Mouse (Mus musculus): ENCODE data around the gene 6430531B16Rik.

The 6430531B16Rik gene

GRCm38 (mm10) chr7:139970216-139970919, 8.2 kb downstream of the 6430531B16Rik start:
- no peak for DNase-seq

GRCm38 (mm10) chr7:139969348-139970130, 9.0 kb downstream of the 6430531B16Rik start:
- DNase-seq: peak; percentile 55

DNA sequence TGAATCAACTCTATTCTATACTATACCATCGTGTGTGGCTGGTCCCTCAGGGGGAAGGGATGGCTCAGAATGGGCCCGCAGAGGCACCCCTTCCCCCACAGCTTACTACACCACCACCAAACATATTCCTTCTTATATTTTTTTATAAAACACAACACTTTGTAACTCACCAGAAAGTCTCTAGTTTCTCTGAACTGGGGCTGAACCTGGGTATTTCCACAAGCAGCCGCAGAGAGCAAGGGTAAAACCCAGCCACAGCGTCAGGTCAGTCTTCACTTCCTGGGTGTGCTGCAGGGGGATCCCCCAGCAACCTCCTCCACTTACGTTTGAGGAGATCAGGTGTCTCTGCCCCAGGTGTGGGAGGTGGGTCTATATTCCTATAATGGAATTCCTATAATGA, 10.1 kb downstream of the 6430531B16Rik start:
- DNase-seq: no peak

GRCm38 (mm10) chr7:139967175-139967574, 11.4 kb downstream of the 6430531B16Rik start:
- no peak for DNase-seq

DNA sequence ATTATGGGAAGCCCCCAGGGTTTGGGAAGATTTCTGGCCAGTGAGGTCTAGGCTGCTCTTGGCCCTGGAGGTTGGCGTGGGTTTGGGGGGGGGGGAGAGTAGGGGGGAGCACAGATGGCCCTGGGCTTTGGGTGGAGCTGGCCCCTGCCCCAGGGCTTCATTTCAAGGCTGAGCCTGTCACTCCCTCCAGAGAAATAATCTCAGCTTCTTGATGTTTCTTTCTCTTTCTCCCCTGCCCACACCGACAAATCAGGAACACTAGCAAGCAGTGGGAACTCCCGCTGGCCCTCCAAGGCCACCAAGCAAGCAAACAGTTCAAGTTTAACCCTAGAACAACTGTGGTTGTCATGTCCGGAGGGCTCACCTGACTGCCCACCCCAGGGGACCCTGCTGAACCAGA, 14.7 kb downstream of the 6430531B16Rik start:
- no peak for DNase-seq

DNA sequence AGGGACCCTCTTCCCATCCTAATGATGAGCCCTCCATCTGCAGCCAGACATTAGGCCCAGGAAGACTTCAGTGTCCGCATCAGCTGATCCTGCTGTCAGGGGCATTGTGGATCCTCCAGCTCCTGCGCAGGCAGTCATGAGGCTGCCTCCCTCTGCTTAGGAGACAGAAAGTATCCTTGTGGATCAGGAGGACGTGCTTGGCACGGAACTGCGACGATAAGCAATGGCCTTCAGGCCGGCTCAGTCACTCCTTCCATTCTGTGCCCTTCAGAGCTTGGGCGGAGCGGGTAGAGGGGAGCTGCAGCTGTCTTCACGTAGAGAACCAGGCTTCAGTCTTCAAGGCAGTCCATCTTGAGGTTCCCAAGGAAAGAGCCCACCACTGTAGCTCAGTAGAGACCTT, 17.4 kb downstream of the 6430531B16Rik start:
- DNase-seq: no peak

- DNase-seq: no peak
Measured at GRCm38 (mm10) chr7:139957958-139958357, 20.6 kb downstream of the 6430531B16Rik start.

- DNase-seq: no peak
Measured at GRCm38 (mm10) chr7:139957437-139957836, 21.1 kb downstream of the 6430531B16Rik start.

- no peak for DNase-seq
Measured at GRCm38 (mm10) chr7:139956658-139957057, 21.9 kb downstream of the 6430531B16Rik start.

GRCm38 (mm10) chr7:139955505-139955904, 23.1 kb downstream of the 6430531B16Rik start:
- no peak for DNase-seq

- no peak for DNase-seq
Measured at GRCm38 (mm10) chr7:139951991-139952633, 26.4 kb downstream of the 6430531B16Rik start.

DNA sequence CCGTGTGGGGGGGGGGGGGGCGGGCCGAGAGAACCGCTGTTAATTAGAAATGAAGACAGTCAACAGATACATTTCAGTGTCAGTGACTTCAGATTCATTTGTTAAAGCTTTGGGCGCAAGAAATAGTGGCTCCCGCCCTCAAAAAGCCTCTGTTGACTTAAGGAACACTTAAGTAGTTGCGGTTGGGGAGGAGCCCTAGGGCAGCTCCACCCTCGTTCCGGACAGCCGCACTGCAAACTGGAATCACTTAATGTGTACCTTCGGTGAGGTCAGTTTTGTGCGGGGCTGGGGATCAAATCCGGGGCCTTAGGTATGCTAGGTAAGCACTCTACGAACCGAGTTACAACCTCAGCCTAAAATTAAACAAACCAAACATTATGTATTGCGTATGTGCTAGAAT, 27.5 kb downstream of the 6430531B16Rik start:
- DNase-seq: no peak

- DNase-seq: peak; percentile 14
Measured at GRCm38 (mm10) chr7:139950283-139950971, 28.1 kb downstream of the 6430531B16Rik start.

- no peak for DNase-seq
Measured at GRCm38 (mm10) chr7:139949893-139950282, 28.7 kb downstream of the 6430531B16Rik start.

DNA sequence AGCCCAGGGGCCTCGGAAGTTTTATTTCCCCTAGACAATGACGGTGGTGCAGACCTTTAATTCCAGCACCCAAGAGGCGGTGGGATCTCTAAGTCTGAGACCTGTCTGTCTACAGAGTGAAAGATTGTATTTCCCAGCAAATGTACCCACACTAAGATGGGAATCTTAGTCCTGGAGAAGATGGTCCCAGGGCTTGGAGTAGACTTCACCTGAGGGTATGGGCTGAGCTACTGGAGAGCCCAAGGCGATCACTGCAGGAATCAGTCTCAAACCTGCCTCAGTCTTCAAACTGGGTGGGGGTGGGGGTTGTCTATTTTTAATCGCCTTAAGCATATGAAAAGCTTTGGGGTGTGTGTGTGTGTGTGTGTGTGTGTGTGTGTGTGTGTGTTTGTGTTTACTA, 32.5 kb downstream of the 6430531B16Rik start:
- no peak for DNase-seq

DNA sequence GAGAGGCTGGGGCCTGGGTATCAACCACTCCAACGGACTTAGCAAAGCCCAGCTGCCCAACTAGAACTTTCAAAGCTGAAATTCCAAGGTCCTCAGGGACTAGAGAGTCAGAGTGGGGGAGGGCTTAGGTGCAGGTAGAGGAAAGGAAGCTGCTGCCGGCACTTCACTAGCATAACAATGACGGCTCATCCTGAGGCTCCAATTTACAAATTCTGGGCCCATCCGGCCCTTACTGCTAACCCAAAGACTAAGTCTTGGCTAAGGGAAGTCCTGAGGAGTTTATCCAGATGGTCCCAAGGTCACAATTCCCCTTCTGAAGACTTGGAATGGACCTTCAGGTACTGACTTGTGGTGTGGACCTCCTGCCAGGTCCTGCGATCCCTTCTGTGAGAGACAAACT, 33.0 kb downstream of the 6430531B16Rik start:
- no peak for DNase-seq

- DNase-seq: no peak
Measured at GRCm38 (mm10) chr7:139944291-139945240, 34.0 kb downstream of the 6430531B16Rik start.

DNA sequence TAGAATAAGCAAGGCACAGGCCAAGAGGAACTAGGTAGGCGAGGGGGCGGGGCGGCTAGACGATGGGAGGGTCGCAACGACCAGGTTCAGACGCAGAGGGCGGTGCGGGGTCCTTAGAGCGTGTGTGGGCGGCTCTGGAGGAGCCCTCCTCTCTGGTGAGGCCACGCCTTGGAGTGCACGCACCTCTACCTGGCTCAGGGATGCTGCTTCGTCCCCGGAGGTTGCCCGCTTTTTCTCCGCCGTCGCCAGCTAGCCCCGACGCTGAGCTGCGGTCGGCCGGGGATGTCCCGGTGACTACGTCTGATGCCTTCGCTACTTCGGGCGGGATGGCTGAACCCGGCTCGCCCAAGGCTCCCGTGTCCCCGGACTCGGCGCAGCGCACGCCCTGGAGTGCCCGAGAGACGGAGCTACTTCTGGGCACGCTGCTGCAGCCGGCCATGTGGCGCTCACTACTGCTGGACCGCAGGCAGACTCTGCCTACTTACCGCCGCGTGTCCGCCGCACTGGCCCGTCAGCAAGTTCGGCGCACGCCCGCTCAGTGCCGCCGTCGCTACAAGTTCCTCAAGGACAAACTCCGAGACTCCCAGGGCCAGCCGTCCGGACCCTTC, 34.8 kb downstream of the 6430531B16Rik start, which contains the start of gene Utf1:
Gene Utf1 (plus strand): TSS at position 116 of the 608 bp plus-strand sequence.
- no peak for DNase-seq

DNA sequence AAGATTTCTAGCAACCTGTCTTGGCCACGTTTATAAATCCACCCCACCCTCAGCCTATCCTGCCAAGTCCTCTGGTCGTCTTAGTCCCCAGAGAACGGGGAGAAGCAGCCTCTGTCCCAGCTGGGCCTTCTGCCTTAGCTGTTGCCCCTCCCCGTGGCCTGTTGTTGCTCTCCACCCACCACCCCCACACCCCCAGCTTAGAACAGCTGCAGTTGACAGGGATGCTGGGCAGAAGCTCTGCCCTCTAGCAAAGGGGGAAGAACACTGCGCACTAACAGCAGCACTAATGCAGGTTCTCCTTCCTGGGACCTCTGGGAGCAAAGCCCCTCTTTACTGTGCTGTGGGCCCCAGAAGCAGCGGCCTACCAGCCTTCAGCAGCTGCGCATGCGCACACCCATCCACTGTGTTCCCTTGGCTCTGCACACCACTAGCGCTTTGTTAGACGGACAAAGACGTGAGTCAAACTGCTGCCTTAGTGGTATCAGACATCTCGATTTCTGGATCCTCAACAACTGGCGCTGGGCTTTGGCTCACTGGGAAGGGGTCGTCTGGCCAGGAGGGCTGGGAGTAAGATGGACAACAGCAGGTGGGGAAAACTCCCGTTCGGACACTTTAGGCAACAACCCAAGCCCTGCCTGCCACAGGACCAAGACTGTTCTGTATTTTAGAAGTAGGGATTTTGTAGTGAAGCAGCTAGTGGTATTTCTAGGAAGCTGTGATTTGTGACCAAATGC, 37.9 kb downstream of the 6430531B16Rik start:
- DNase-seq: no peak

- DNase-seq: no peak
Measured at GRCm38 (mm10) chr7:139937810-139938209, 40.7 kb downstream of the 6430531B16Rik start.

DNA sequence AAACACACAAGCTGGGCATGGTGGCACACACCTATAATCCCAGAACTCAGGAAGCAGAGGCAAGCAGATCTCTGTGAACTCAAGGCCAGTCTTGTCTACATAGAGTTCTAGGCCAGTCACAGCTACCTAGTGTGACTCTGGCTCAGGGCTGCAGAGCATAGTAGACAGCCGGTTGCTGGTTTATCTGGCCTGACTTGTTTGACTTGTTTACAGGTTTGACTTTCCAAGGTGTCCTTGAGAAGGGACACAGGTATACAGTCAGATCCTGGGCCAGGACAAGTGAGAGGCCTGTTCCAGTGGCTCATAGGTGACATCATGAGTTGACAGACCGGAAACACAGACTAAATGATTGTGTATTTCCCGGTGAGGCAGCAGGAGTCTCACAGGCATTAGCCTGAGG, 41.4 kb downstream of the 6430531B16Rik start:
- DNase-seq: no peak
